Mouse (Mus musculus) CH12.LX (cell line): ENCODE measurements around the gene Tmco1.

ENCODE experiments used
- CHD1 ChIP-seq: IDR thresholded peaks from 2 replicates; pipeline ENCODE4 v1.6.1; 2012; ENCODE audit warnings: low read depth, low read length, improper control_type of control experiment, inconsistent platforms
- TCF12 ChIP-seq: IDR thresholded peaks from 2 replicates; pipeline ENCODE4 v1.6.1; 2014; ENCODE audit warnings: low read depth, mild to moderate bottlenecking, inconsistent platforms, low read length, improper control_type of control experiment

GRCm38 (mm10) chr1:167340910-167341528, 32.8 kb downstream of the Tmco1 start:
- TF ChIP-seq TCF12, result no peak
- no peak for TF ChIP-seq CHD1
